Mouse (Mus musculus): Measurements from ENCODE around the gene Spink8. TPM values are rescaled to one million over a fixed set of nuclear protein-coding genes. Genes with fewer than 3 reads are reported as not detected.

Gene Spink8
- total RNA-seq, 2 experiments from 2014 or later = 67.1 to 79.6 TPM

DNA sequence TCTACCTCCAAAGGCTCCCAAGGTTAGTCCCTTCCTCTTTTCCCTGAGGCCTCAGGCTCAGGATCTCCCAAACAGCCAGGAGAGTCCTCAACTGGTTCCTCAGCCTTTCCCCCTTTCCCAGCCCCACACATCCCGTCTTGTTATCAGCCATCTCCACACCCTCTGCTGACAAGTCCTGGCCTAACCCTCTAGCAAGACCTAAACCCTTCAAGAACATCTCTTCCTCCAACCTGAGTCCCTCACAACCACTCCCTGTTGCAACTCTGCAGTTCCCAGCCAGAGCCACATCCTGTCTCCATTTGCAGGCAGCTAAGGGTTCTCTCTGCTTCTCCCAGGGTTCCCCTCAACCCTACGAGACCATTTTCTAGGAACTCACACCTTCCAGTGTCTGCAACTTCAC is 54.1 kb downstream of the Spink8 start:
- no peak for DNase-seq (ENCODE audit: low spot score in 2 of 2)

DNA sequence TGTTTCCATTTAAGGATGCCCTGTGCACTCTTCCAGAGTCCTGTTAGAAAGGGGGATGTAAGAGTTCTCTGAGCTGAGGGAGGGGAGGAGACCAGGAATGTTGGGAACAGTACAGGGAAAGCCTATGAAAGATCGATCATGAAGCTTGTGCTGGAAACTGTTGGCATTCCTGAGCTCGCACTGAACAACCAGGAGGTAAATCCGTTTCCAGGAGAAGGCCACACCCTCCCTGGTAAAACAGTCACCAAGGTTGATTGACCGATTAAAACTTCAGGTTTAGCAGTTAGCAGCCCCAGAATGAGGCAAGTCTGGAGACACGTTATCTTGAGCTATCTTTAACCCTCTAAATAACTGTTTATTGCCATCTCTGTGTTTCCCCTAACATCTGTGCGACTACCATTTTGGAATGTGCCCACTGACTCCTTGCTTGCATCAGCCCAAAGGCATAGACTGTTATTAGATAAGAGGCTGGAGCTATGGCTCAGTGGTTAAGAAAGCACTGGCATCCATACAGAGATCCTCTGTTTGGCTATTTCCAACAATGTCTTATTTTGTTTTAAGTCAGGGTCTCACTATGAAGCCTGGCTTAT is 59.0 kb downstream of the Spink8 start:
- no peak for DNase-seq (ENCODE audit: low spot score in 2 of 2)

DNA sequence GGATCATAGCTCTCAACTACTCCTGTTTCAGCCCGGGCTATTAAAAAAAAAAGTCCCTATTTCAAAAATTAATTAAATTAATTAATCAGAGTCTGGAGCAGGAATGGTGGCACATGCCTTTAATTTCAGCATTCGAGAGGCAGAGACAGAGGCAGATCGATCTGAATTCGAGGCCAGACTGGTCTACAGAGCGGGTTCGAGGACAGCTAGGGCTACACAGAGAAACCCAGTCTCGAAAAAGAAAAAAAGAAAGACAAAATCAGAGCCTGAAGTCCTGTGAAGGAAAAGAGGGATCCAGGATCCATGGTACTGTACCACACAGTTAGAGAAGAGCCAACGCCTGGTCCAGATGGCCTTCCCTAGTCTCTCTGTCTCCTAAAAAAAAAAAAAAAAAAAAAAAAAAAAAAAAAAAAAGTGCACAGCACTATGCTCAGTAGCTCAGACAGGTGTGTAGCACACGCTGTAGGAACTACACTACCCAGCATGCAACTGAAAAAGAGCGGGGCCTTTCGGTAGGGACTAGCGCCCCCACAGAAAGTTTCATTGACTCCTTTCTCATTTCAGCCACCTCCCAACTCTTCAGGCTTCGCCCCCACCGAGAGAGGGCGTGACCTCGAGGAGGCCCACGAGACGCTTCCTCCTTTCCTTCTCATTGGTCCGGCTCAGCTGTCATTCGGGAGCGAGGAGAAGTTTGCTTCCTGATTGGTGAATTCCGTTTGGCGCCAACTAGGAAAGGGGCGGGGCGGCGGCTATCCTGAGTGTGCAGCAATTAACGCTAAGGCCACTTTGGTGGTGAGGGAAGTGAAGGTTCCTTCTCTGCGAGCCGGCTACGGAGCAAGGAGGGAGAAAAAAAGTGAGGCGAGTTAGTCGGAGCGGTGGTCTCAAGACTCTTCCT is 63.0 kb downstream of the Spink8 start, which contains the start of gene Cdc25a:
Gene Cdc25a (plus strand): TSS at position 783 of the 895 bp plus-strand sequence.
- peak; percentile 93 to 98 for DNase-seq (ENCODE audit: low spot score in 2 of 2)

DNA sequence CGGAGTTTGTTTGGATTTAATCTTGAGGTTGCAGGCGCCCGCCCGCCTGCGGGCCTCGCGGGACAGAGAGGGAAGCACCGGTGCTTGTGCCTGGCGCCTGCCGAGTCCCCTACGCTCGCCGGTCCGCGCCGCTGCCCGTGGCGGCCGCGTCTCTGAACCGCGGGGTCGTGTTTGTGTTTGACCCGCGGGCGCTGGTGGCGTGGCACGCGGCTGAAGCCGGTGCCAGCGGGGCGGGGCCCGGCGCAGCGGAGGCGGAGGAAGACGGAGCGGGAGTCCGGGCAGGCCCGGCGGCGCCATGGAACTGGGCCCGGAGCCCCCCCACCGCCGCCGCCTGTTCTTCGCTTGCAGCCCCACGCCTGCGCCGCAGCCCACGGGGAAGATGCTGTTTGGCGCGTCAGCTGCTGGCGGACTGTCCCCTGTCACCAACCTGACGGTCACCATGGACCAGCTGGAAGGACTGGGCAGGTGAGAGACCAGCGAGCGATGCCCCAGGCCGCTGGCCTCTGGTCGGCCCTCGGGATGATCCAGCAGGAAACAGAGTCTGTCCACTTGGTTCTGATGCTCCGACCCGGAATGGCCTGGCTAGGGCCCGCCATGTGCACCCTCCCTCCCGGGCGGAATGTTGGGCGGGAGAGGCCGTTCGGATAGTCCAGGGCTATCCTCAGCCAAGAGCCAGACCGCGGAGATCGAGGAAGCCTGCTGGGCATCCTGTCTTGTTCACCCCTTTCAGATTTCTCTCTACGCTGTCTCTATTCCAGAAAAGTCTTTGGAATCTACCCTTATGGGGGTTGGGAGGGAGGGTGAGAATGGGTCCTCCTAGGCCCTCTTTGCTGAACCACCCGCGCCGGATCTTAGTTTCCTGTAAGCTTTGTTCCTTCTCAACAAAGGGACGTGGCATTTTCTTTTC is 63.9 kb downstream of the Spink8 start:
- DNase-seq (ENCODE audit: low spot score in 2 of 2) = peak in 1 of 2 experiments; percentile 25

Other genes with a start within 250 kb of the Spink8 start
- gene Fbxw15, start 244.0 kb upstream of the Spink8 start, total RNA-seq (2021) = not detected
- gene Fbxw24, start 186.2 kb upstream of the Spink8 start, total RNA-seq (2021) = not detected
- gene Fbxw25, start 147.6 kb upstream of the Spink8 start, total RNA-seq (2021) = not detected
- gene Fbxw18, start 109.6 kb upstream of the Spink8 start, total RNA-seq (2021) = not detected
- gene Fbxw26, start 66.2 kb upstream of the Spink8 start, total RNA-seq (2021) = not detected
- not detected for gene Fbxw27, start 21.6 kb upstream of the Spink8 start, total RNA-seq (2021)
- gene Nme6, start 20.5 kb downstream of the Spink8 start, total RNA-seq (2021) = 10 to 100 TPM in 1 of 2 experiments, 1 to 10 TPM in 1; 9.3 to 13.2 TPM
- not detected for gene Camp, start 37.3 kb downstream of the Spink8 start, total RNA-seq (2021)
- 1 to 10 TPM; 4.6 to 4.9 TPM for gene Cdc25a, start 63.3 kb downstream of the Spink8 start, total RNA-seq (2021)
- gene Map4, start 119.2 kb downstream of the Spink8 start, total RNA-seq (2021) = 100 to 1,000 TPM; 558 to 622 TPM